Mouse (Mus musculus) ovary, postnatal 14 days (tissue): ENCODE results near the gene Auts2.

ENCODE experiments used
- DNase-seq: peaks from one replicate; pipeline ENCODE4 v3.0.0; 2022; ENCODE audit warnings: low spot score

Auts2 gene

DNA sequence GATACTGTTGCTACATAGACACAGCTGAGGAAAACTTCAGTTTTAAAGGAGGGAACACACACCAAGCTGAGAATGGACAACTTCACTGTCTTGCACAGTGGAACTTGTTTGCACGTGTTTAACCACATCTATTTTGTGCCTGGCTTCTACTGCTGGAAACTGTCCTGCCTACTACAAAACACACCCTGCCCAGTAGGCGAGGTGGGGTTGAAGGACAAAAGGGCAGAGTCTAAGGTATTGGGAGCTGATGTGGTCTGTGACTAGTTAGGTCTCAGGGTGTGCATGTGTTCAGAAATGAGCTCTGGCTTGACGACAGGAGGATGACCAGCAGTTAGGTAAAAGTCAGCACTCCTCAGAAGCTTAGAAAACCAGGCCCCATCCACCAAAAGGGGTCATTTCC lies 636.8 kb downstream of the Auts2 start:
- DNase-seq: no peak

DNA sequence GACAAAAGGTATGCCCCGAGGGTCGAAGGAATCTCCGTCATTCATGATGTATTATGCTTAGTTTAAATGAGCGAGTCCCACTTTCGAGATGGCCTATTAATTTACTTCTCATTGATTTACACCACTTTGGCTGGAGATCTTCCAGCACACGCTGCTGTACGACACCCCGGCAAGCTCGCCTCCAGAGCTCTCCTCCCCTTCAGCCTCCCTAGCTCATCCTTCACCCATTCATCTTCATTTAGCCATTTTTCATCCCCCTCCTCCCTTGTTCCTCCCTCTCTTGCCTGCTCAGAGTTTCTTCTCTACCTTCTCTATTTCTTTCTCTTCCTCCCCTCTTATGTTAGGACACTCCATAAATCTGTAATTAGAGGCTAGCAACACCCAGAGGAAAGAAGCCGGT lies 638.7 kb downstream of the Auts2 start:
- no peak for DNase-seq

DNA sequence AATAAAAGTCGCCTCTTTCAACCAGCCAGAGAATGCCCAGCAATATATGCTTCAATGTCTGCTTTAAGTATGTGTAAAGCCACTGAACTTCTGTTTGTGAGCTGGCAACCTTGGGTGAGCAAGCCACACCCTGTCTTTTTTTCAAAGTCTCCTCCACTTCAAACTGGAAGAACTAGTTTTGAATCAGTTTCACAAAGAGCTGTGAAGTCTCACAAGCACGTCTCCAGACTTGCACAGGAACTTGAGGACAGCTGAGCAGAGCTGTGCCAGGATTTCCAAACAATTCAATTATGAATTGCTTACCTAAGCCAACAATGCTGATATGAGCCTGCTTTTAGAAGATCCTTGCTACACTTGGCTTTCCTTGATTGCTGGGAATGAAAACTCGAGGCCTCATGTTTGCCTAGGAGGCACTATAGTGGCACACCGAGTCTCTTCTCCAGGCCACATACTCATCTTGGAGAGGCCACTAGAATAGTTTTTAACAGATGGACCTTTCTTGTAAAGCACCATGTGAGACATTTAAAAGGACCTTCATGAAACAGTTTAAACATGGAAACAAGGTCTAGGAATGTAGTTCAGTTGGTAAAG lies 645.0 kb downstream of the Auts2 start:
- no peak for DNase-seq

- no peak for DNase-seq
Measured at GRCm38 (mm10) chr5:131886636-131887035, 656.5 kb downstream of the Auts2 start.

GRCm38 (mm10) chr5:131876569-131876968 lies 666.6 kb downstream of the Auts2 start:
- DNase-seq: no peak

- DNase-seq: no peak
Measured at GRCm38 (mm10) chr5:131875976-131876375, 667.2 kb downstream of the Auts2 start.

DNA sequence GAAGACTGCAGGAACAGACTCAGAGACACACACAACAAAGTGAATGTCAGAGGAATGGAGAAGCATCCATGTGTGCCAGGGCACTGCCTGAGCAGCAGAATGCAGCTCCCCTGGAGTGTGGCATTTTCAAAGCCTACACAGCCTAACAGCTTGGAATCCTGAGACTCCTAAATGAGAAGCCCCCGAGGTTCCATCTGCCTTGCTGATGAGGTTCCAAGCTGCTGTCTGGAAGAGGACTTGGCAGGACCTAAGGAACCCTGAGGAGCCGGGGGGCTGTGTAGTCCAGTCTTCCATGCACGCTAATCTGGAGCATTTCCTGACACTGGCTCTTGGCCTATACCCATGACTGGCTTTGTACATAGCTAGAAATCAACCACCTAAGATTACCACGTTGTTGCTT lies 670.0 kb downstream of the Auts2 start:
- DNase-seq: no peak

DNA sequence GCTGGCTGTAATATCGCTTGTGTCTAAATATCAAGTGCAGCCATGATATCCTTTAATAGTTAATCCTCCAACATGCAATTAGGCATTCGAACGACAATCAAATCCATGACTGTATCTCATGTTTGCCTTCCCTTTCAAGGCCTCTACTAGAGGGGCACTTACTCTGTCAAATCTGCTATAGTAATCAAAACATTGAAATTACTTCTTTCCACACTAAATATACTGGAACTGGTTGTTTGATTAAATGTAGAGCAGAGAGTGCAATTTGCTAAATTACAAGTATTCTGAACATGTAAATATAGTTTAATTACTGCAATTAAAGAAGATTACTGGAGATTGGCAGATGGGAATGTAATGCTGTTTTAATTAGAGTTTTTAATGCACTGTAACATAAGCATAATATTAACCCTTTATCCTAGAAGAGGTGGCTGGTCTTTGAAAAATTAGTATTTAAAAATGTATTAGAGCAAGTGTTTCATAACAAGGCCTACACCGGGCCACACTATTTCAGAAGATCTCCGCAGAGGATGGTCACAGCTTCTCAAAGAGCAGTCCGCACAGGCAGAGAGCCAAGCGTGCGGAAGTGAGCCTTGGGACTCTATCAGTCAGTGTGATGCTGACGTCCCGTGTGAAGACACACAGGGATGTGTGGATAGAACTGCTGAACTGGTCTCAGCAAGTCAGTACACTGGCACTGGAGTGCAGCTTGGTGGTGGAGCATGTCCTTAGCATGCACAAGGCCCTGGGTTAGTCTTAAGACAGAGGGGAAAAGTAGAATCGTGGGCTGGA lies 673.2 kb downstream of the Auts2 start:
- DNase-seq: no peak

DNA sequence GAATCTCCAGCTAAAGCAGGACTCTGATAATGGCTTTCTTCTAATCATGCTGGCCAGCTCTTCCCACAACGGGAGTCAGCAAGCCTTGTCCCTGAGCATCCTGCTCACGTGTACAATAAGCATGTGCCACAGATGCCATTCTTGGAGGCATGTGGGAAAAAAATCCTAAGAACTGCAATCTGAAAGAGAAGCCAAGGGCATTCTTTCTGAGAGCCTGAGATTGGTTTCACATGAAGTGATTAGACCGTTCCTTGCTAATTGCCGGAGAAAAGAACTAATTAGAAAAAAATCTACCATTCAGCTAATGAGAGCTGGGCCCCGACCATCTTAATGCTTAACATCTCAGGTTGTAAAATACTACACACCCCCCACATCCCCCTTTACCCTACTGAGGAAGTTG lies 677.9 kb downstream of the Auts2 start:
- no peak for DNase-seq

DNA sequence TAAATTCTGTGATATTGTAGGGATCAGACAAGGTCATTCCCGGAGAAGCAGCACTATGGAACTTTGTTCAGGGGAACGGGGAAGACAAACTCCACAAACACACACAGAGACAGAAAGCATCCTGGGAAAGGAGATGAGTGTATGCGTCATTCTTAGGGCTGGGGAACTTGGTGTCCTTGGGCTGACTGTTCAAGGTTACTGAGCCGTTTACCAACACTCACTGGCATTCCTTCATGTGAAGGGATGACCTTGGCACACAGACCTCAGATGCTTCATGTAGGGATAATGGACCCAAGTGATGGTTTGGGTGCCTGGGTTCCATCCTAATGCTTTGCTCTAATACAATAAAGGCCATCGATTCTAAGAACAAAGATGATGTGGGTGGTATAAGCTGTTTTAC lies 685.2 kb downstream of the Auts2 start:
- no peak for DNase-seq

DNA sequence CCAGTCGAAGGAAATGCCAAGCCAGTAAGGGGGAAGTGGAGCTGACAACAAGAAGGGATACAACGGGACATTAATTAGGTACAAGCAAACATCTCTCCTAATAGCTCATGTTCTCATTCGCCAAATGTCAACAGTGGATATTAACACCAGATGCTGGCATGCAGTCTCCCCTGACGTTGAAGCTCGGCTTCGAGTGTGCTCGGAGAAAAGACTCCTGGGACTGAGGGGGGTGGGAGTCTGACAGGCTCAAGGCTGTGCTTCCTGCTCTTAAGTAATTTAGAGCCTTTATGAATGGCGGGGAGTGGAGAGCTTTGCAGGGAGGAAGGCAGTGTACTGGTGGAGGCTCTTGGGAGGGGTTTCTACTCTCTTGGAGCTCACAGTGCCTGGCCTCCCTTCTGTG lies 687.8 kb downstream of the Auts2 start:
- DNase-seq: no peak

GRCm38 (mm10) chr5:131851597-131852453 lies 691.3 kb downstream of the Auts2 start:
- no peak for DNase-seq

- no peak for DNase-seq
Measured at GRCm38 (mm10) chr5:131850632-131851335, 692.4 kb downstream of the Auts2 start.

GRCm38 (mm10) chr5:131849644-131850043 lies 693.5 kb downstream of the Auts2 start:
- DNase-seq: no peak

- no peak for DNase-seq
Measured at GRCm38 (mm10) chr5:131844519-131844800, 698.7 kb downstream of the Auts2 start.

DNA sequence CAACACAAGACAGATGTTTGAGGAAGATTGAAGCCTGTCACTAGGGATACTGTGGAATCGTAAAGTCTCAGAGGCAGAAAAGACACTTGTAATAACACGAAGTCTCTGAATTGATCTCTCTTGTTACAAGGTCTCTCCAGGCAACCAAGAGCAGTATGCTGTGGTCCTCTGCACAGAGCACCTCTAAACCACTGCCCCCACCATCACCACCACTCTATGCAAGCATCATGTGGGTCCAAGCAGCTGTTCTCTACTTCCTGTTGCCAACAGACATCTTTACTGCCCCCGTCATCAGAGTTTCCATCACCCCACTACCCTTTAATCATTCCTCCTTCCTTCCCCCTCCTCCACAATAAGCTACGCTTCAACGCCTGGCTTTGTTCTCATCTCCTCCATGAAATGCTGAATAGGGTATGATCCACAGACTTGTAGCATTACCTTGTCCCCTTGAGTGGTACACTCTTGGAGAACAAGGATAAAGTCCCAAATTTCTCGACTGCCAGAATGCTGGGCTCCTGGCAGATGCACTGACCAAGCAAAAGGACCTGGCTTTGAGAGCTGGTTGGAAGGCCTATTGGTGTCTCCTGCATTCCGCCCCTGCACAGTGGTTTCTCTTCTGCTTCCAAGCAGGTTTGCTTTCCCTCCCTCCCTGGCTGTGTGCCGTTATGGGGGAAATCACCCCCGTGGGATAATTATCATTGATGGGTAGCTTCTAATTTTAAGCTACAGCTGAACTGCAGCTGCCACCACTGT lies 699.2 kb downstream of the Auts2 start:
- DNase-seq: no peak

DNA sequence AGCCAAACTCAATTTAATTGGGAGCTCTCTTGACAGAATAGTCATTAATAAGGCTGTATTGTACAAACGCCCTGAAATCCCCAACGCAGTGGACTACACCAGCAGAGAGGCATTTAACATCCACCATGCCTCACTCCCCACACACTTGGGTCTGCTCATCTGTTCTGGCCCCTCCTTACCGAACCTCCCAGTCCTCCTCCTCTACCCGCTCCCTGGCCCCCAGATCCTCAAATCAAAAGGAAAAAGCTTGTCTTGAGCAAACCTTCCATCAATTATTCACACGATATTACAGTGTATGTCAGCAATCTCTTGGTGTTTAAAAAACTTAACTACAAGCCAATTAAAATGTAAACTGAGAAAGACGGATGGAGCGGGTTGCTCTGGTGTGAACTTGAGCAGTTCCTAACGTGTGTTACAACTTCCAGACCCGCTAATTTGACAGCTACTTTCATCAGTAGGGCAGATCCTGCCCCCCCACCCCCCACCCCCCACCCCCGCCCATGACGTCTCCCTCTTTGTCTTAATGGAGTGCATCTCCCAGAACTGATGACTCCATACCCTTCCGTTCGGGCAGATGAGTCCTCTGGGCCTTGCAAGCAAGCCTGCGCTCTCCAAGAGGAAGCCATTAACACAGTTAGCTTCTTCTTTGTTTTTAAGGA lies 703.4 kb downstream of the Auts2 start:
- DNase-seq: no peak

DNA sequence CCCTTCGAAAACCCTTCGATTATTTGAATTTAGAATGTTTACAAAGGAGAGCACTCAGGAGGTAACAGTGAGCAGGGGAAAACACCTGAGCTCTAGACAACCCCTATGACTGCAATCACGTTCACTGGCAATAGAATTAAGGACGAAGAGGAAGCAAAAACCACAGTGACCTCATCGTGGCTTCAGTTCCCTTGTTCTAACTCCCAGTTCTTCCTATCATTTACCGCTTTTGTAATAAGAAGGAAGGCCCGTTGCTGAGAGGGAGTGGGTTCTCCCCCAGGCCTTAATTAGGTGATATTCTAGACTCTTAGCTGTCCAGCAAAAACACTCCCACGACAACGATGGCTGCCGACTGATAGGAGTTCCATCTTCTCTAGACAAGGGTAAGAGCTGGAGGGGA lies 704.1 kb downstream of the Auts2 start:
- DNase-seq: no peak

GRCm38 (mm10) chr5:131838064-131838463 lies 705.1 kb downstream of the Auts2 start:
- DNase-seq: no peak

GRCm38 (mm10) chr5:131836014-131836735 lies 707.0 kb downstream of the Auts2 start:
- DNase-seq: no peak
